Mouse (Mus musculus) c-Kit-positive CD71-negative TER-119-negative erythroid progenitor cells, embryonic 14.5 days (primary cell): ENCODE measurements around the gene Samd15.
A peak's percentile ranks its signal among the peaks of the same experiment; 100 is the strongest.
"Not testable (repeated sequence)": the region's sequence is repeated elsewhere in the genome, so short reads cannot be mapped to it uniquely, and the experiment has no call there.

Experiments
- DNase-seq: peaks from one replicate; pipeline ENCODE4 v3.0.0-alpha.2; 2013; ENCODE audit warnings: low read depth

The Samd15 gene

GRCm38 (mm10) chr12:87199206-87199972 is at the start of gene Samd15:
Gene Samd15 (plus strand): TSS chr12:87199723.
- DNase-seq, result no peak

- not testable (repeated sequence) for DNase-seq
Measured at GRCm38 (mm10) chr12:87154448-87154847, 45.1 kb upstream of the Samd15 start.

DNA sequence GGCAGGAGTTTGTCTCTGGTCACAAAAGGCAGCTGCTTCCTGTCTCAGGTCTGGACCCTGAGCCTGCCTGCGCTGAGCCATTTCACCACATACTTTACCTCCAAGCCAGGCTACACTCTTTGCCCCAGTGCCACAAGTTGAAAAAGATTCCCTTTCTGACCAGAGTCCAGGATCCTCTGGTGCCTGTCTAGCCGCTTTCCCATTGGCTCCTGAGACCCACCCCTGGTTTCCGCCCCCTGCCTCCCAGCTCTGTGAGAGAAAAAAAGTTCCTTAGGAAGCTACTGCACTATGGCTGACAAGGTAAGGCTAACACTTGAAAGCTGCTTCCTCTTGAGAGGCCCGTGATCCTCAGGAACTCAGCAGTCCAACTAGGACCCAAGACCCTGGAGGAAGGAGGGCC is 42.2 kb upstream of the Samd15 start:
- DNase-seq, result no peak

GRCm38 (mm10) chr12:87158099-87158498 is 41.4 kb upstream of the Samd15 start:
- no peak for DNase-seq

GRCm38 (mm10) chr12:87160310-87160709 is 39.2 kb upstream of the Samd15 start:
- DNase-seq, result no peak

DNA sequence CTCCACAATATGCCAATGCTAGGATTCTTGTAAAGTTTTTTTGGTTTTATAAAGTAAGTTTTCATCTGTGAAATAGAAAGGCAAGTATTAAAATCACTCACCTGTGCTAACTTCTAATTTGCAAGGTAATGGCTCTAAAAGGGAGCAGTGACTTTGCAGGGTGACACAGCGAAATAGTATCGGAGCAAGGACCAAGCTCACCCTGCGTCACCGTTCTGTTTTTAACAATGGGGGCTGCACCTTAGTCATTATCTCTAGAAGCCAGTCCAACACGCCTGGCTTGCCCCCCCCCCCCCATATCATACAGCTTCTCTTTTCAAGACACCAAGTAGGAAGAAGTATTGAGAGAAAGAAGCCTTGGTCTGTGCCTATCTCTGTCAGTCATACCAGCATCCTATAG is 38.7 kb upstream of the Samd15 start:
- DNase-seq, result no peak

- no peak for DNase-seq
Measured at GRCm38 (mm10) chr12:87175194-87175946, 24.2 kb upstream of the Samd15 start.

GRCm38 (mm10) chr12:87177631-87178030 is 21.9 kb upstream of the Samd15 start:
- no peak for DNase-seq

DNA sequence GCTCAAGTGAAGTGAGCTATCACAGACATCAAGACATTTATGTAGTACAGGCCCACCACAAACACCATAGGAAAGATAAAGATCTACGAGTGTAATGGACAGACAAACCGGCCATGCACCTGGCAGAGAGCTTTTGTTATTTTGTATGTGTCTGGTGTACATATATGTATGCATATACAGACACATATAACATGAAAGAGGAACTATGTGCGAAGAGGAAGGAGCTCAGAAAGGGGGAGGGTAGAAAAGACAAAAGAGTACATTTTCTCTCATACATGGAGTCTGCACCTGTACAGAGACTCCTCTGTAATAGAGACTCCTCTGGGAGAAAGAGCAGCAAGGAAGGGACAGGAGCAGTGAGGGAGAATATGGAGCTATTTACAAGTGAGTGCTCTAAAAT is 6.5 kb upstream of the Samd15 start:
- DNase-seq, result no peak

DNA sequence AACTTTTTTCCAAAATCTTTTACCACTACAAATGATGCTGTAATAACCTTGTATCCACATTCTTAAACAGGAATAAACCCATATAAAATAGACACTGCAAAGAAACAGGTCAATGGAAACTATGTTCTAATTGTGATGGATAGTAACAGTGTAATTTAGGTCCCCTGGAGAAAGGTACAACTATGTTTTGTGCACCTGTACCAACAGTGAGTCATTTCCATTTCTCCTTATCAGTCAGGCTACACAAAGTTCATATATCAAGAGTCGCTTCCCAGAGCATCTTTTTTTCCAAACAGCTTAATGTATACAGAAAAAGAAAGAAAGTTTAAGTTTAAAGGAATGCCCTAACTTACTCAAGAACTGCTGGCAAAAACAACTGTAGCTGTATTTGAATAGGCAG is 4.5 kb upstream of the Samd15 start:
- no peak for DNase-seq

DNA sequence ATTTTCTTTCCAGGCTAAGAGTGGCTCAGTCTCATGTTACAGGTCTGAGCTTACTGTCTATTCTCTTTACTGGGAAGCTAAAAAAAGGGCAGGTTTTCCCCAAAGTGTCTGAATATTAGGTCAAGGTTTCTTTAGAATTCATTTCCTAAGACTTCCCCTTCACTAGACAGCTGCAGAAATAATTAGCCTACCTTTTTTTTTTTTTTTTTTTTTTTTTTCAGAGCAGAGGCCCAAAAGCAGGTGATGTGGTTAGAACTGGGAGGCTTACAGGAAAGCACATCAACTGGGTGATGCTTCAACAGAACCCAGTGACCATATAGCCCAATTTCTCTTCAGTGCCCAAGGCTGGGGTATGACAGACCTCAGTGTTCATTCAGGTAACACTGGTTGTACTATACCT is 3.2 kb upstream of the Samd15 start:
- DNase-seq, result no peak

DNA sequence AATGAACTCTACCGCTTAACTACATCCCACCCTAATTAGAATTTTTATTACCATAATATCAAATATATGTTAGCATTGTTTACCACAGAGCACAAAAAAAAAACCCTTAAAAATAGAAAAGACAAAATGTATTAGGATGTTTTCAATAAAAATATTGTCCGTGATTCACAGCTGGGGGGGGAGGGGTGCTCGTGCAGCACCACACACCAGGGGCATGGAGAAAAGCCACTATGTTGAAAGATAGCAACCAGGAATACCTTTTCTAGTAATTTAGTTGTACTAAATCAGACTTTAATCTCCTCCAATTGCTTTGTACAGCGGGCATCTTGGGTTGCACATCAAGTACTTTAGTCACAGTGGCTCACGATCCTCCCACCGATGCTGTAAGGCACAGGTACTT is 731 bp upstream of the Samd15 start:
- no peak for DNase-seq

DNA sequence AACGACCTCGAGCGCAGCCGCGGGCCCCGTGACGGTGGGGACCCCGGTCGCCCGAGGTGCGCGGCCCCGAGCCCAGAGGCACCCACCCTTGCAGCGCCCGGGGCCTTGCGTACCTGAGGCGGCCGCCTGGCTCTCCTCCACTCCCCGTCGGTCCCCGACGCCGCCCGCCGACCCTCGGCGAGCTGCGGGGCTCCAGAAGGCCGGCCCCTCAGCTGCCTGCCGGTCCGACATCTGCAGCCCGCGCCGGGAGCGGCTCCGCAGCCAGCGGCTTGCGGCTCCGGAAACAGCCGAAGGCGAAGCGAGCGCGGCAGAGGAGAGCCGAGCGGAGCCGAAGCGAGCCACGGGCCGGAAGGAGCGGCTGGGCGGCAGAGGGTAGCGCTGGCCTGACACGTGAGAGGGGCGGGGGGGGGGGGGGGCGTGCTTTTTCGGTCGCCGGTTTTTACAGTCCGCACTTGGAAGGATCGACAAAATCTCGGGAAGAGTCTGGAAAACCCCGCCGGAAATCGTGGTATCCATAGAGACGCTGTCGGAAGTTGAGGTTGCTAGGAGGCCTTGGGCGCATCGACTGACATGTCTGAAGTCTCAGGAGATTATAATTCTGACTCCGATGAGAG is 557 bp downstream of the Samd15 start, which contains the start of gene Tmed8:
Gene Tmed8, minus strand, starts transcription at position 482 of the 614 bp plus-strand sequence.
- DNase-seq, result peak; percentile 42

- DNase-seq, result no peak
Measured at GRCm38 (mm10) chr12:87201694-87202093, 2.2 kb downstream of the Samd15 start.

- DNase-seq, result not testable (repeated sequence)
Measured at GRCm38 (mm10) chr12:87205789-87206188, 6.3 kb downstream of the Samd15 start.

DNA sequence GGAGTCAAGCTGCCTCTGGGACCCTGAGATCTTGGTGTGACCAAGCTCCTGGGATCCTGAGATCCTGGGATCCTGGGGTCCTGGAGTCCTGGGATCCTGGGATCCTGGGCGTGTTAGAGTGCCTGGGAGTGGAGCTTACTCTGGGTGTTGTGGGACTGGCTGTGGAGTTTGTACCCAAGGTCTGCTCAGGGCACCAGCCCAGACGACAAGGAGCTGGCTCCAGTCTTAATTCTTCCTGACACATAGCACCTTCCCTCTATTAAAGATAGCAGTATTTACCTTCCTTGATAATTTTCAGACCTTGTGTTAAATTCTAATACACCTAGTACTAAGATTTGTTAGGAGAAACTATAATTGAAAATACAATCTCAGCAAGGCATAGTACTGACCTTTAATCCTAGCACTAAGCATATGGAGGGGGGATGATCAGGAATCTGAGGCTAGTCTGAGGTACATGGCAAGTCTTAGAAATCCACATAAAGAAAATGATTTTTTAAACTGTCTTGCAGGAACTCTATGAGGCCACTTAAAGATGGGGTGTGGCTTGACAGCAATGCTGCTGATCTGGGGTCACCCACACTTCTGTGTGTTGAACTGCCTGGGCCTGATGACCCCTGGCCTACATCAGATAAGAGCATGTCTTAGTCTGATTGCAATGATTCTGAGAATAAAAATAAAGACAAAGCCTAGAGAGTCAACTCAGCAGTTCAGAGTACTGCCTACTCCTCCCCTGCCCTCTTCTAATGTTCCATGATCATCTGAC is 13.5 kb downstream of the Samd15 start:
- no peak for DNase-seq

DNA sequence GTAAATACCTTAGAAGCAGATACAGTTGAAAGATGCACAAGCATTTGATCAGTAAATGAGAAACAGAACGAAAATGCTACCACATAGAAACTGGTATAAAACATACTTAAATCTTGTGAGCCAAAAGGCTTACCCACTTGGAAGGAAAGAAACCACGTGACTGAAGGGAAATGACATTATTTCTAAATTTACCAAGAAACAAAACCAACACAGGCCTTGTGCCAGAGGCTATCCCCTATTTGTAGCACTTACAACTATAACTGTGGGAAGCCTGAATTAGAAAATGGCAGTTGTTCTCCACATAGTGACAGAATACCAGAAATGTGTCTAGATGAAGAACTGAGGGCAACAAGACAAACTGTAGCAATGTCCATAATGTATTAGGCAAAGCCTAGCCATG is 16.5 kb downstream of the Samd15 start:
- DNase-seq, result no peak

GRCm38 (mm10) chr12:87217596-87217995 is 18.1 kb downstream of the Samd15 start:
- DNase-seq, result no peak

- DNase-seq, result no peak
Measured at GRCm38 (mm10) chr12:87219362-87219761, 19.8 kb downstream of the Samd15 start.

- DNase-seq, result no peak
Measured at GRCm38 (mm10) chr12:87224950-87225349, 25.4 kb downstream of the Samd15 start.

DNA sequence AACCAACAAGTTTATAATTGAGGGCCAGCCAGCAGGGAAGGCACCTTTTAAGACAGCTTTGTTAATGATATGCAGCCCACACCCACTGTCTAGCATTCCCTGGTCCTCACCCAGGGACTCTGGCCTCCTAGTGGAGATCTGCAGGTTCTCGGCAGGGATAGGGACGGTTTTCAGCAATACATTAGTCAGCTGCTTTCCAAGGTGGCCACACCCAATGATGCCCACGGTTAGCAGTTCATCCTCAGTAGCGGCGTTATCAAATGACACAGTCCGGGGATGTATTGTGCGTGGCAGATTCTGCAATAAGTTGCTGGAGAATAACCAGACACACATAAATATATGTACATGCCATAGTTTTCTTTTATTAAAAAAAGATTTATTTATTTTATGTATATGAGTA is 27.3 kb downstream of the Samd15 start:
- DNase-seq, result no peak

DNA sequence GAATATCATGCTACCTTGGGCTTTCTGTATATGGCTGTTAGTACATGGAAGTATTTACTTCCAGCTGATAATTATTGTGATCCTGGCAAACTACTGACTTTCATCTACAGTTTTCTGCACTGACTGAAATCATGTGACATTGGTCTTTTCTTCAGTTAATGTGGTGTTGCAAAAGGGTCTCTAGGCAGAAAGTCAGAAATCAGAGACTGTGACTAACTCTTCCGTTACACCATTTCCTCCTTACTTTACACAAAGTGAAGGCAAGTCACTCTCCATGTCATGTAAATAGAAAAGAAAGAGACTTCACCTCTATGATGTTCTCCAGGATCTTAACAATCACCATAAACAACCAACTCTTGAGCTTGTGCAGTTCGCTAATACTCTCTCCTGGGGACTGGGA is 30.1 kb downstream of the Samd15 start:
- DNase-seq, result no peak
